Mouse (Mus musculus) embryonic facial prominence, embryonic 14.5 days (tissue): Measurements from ENCODE around the gene Gm20388. TPM values are rescaled to one million over a fixed set of nuclear protein-coding genes. Genes with fewer than 3 reads are reported as not detected.

ENCODE experiments used
- ATAC-seq: fragments of 200-750 bp; cut with Nextera tagmentation; 2 replicates; pipeline ENCODE4 v1.8.0; 2017; ENCODE audit warnings: low read depth, moderate number of reproducible peaks, moderate TSS enrichment
- DNase-seq: peaks from one replicate; pipeline ENCODE4 v3.0.0-alpha.2; 2015; ENCODE audit warnings: low spot score
- H3K27ac ChIP-seq: fragments of 300-500 bp; sonication (generic); replicated peaks from 2 replicates; pipeline ENCODE4 v1.5.1; 2014; ENCODE audit warnings: low read depth, mild to moderate bottlenecking, low read length, moderate library complexity
- H3K27me3 ChIP-seq: fragments of 300-500 bp; sonication (generic); replicated peaks from 2 replicates; pipeline ENCODE4 v1.6.1; 2014; ENCODE audit warnings: low read length; ENCODE audit not compliant: control insufficient read depth, insufficient read depth
- H3K36me3 ChIP-seq: fragments of 300-500 bp; sonication (generic); 2 replicates; pipeline ENCODE4 v1.6.1; 2014; ENCODE audit warnings: low read length, mixed read lengths; ENCODE audit not compliant: control insufficient read depth, insufficient read depth
- H3K4me1 ChIP-seq: fragments of 300-500 bp; sonication (generic); 2 replicates; pipeline ENCODE4 v1.6.1; 2014; ENCODE audit warnings: antibody characterized with exemption, low read length; ENCODE audit not compliant: control insufficient read depth, insufficient read depth
- H3K4me2 ChIP-seq: fragments of 300-500 bp; sonication (generic); 2 replicates; pipeline ENCODE4 v1.6.1; 2014; ENCODE audit warnings: low read depth, mild to moderate bottlenecking, low read length, moderate library complexity, mixed read lengths
- H3K4me3 ChIP-seq: fragments of 300-500 bp; sonication (generic); 2 replicates; pipeline ENCODE4 v1.5.1; 2014; ENCODE audit warnings: low read depth, mild to moderate bottlenecking, low read length
- H3K9ac ChIP-seq: fragments of 300-500 bp; sonication (generic); 2 replicates; pipeline ENCODE4 v1.6.1; 2014; ENCODE audit warnings: low read depth, mild to moderate bottlenecking, low read length, moderate library complexity, mixed read lengths
- H3K9me3 ChIP-seq: fragments of 300-500 bp; sonication (generic); 2 replicates; pipeline ENCODE4 v1.6.1; 2016; ENCODE audit warnings: low read length; ENCODE audit not compliant: control insufficient read depth
- WGBS: fragments of 180-500 bp; shearing (Covaris S2); extraction: QIAGEN DNeasy Blood & Tissue Kit; methylation state at CpG from one replicate; pipeline ENCODE4 v1.1.7; 2014; 5-methylcytosine and 5-hydroxymethylcytosine counted together
- polyA plus RNA-seq: library from polyadenylated mRNA; unstranded; fragments of >200 nt; fragmentation: Nextera tagmentation; extraction: Ambion mirVana; gene quantifications from 2 replicates; pipeline ENCODE4 v1.2.1, GENCODE M21; 2014

Gene Gm20388
- polyA plus RNA-seq, 1 experiment from 2014 or later, result not detected

DNA sequence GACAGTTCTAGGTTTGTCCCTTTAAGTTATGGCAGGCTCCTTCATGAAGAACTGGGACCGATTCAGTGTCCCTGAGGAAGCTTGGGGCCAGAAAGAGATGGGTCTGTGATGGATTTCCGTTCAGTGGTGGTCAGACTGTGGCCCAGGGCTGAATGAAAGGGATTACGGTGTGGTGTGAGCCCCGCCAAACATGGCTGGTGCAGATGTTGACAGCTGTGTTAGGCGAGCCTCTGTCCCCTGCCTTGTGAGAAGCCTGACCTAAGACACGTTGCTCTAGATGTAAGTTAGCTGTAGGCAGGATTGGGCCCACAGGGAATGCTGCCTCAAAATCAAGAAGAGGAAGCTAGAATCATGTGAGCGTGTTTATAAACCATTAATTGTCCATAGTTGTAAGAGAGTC lies 826.5 kb downstream of the Gm20388 start:
- no peaks in the 10 kb centered on the region for H3K36me3 ChIP-seq
- no peak overlapping the region for H3K9ac ChIP-seq
- DNase-seq (no peak), ATAC-seq (no peak)
- H3K4me2 ChIP-seq, result peak overlapping the region; percentile 84; the same call in 1 of the 2 replicates
- WGBS, result 54% methylated on average over 7 of the region's 7 CpGs
- no peaks in the 10 kb centered on the region; the same call in 1 of the 2 replicates for H3K4me1 ChIP-seq
- no peak overlapping the region for H3K4me3 ChIP-seq
- peaks cover 49% of the 10 kb centered on the region for H3K27me3 ChIP-seq
- H3K9me3 ChIP-seq, result no peaks in the 10 kb centered on the region
- no peak overlapping the region for H3K27ac ChIP-seq

DNA sequence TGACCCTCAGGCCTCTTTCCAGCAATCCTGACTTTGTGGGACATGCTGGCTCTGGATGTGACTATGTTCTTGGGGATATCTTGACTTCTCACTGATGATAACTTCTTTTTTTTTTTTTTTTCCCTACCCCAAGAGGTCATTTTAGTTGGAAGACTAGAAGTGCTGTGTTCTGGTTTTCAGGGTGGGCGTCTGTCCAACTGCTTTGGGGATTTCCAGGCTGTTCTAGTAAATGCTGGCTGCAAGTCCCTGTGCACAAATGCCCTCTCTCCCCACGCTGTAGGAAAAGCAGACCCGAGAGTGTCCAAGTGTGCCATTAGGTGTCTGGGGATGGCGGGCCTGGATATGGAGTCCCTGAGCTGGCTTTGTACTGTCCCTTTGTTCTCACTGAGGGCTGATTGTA lies 828.1 kb downstream of the Gm20388 start:
- WGBS, result 82% methylated on average over 4 of the region's 4 CpGs
- DNase-seq, result no peak
- Histone ChIP-seq H3K27ac (no peak overlapping the region), H3K9ac (no peak overlapping the region), H3K4me1 (no peaks in the 10 kb centered on the region; the same call in 1 of the 2 replicates), H3K36me3 (no peaks in the 10 kb centered on the region), H3K9me3 (no peaks in the 10 kb centered on the region), H3K27me3 (peaks cover 41% of the 10 kb centered on the region), H3K4me3 (no peak overlapping the region), H3K4me2 (no peak overlapping the region)
- no peak for ATAC-seq

DNA sequence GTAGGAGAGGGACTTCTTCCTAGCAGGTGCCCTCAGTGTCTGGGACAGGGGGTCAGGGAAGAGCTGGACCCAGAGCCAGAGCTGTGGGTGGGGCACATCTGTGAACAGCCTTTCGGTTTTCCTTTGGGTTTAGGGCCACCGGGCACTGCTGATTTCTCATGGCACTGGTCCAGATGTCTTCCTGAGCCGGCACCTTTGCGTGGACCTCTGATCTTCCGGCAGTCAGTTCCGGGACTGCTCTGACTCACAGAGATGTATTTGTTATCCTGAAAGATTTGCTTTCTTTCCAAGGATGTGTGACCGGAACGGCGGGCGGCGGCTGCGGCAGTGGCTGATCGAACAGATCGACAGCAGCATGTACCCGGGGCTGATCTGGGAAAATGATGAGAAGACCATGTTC lies 828.9 kb downstream of the Gm20388 start:
- ATAC-seq, result no peak
- DNase-seq, result no peak
- H3K9ac ChIP-seq, result no peak overlapping the region
- H3K4me1 ChIP-seq, result no peaks in the 10 kb centered on the region; the same call in 1 of the 2 replicates
- no peak overlapping the region for H3K4me2 ChIP-seq
- H3K9me3 ChIP-seq, result no peaks in the 10 kb centered on the region
- no peak overlapping the region for H3K27ac ChIP-seq
- 72% methylated on average over 15 of the region's 15 CpGs for WGBS
- no peak overlapping the region for H3K4me3 ChIP-seq
- peaks cover 35% of the 10 kb centered on the region for H3K27me3 ChIP-seq
- H3K36me3 ChIP-seq, result no peaks in the 10 kb centered on the region

GRCm38 (mm10) chr8:120740579-120740978 lies 829.9 kb downstream of the Gm20388 start:
- Histone ChIP-seq H3K27ac (no peak overlapping the region), H3K36me3 (no peaks in the 10 kb centered on the region), H3K4me3 (no peak overlapping the region), H3K4me1 (no peaks in the 10 kb centered on the region; the same call in 1 of the 2 replicates), H3K9ac (no peak overlapping the region), H3K27me3 (peaks cover 25% of the 10 kb centered on the region), H3K4me2 (no peak overlapping the region), H3K9me3 (no peaks in the 10 kb centered on the region)
- 68% methylated on average over 2 of the region's 2 CpGs for WGBS
- no peak for DNase-seq
- ATAC-seq, result no peak

DNA sequence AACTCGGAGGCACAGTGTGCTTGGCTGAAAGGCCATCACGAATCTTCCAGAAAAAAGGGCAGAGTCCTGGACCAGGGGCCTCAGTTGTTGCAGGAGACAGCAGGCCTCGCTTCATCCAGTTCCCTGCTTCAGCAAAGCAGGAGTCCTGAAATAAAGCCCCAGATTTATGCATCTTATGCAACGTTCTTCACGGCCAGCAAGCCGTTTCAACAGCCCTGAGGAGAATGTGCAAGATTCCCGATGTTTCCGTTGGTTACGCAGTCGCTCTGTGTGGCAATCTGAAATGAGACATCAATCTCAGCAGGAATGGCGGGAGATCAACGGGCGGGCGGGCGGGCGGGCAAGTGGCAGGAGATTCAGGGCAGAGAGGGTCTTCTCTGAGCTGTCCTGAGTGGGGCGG lies 830.4 kb downstream of the Gm20388 start:
- no peak for ATAC-seq
- Histone ChIP-seq H3K4me2 (no peak overlapping the region), H3K9ac (no peak overlapping the region), H3K27ac (no peak overlapping the region), H3K4me1 (no peaks in the 10 kb centered on the region; the same call in 1 of the 2 replicates), H3K4me3 (no peak overlapping the region), H3K27me3 (peaks cover 20% of the 10 kb centered on the region), H3K9me3 (no peaks in the 10 kb centered on the region), H3K36me3 (no peaks in the 10 kb centered on the region)
- no peak for DNase-seq
- WGBS, result 88% methylated on average over 17 of the region's 17 CpGs

GRCm38 (mm10) chr8:120741815-120742530 lies 831.3 kb downstream of the Gm20388 start:
- H3K27me3 ChIP-seq, result peaks cover 11% of the 10 kb centered on the region
- H3K4me3 ChIP-seq, result no peak overlapping the region
- H3K4me2 ChIP-seq, result no peak overlapping the region
- H3K9me3 ChIP-seq, result no peaks in the 10 kb centered on the region
- H3K9ac ChIP-seq, result no peak overlapping the region
- no peak overlapping the region for H3K27ac ChIP-seq
- H3K4me1 ChIP-seq, result no peaks in the 10 kb centered on the region; the same call in 1 of the 2 replicates
- WGBS, result 87% methylated on average over 15 of the region's 15 CpGs
- DNase-seq, result no peak
- ATAC-seq, result no peak
- H3K36me3 ChIP-seq, result no peaks in the 10 kb centered on the region

DNA sequence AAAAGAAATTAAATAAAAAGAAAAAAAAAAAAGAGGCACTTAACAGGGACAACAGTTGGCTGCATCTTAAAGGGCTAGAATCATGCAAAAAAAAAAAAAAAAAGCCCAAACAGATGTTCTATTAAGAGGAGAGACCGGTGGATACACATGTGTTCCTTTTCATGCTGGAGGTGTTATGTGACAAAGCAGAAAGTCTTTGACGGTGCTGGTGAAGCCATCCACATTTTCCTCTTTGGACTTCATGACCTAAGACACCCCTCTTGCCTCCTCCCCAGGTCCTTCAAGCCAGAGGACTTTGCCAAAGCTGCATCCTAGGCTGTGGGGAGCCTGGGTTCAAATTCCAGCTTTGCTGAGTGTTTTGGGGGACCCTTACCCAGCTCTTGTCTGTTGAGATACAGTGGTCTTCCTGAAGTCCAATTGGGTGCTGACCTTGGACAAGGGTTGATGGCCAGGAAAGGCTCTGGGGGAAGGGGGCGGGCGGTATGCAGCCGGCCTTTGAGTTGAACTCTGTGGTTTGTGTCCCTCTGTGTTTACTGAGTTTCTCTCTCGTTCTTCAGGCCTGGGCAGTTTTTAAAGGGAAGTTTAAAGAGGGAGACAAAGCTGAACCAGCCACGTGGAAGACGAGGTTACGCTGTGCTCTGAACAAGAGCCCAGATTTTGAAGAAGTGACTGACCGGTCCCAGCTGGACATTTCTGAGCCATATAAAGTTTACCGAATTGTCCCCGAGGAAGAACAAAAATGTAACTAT lies 832.7 kb downstream of the Gm20388 start:
- H3K4me1 ChIP-seq, result no peaks in the 10 kb centered on the region
- H3K9ac ChIP-seq, result no peak overlapping the region
- H3K4me3 ChIP-seq, result no peak overlapping the region
- H3K9me3 ChIP-seq, result no peaks in the 10 kb centered on the region
- ATAC-seq (no peak), DNase-seq (no peak)
- H3K36me3 ChIP-seq, result no peaks in the 10 kb centered on the region
- no peak overlapping the region for H3K4me2 ChIP-seq
- no peaks in the 10 kb centered on the region; the same call in 1 of the 2 replicates for H3K27me3 ChIP-seq
- 65% methylated on average over 12 of the region's 12 CpGs for WGBS
- H3K27ac ChIP-seq, result no peak overlapping the region

GRCm38 (mm10) chr8:120743898-120744290 lies 833.3 kb downstream of the Gm20388 start:
- no peak overlapping the region for H3K27ac ChIP-seq
- DNase-seq, result no peak
- peak; percentile 22; the same call in 1 of the 2 replicates for ATAC-seq

More at GRCm38 (mm10) chr8:120743898-120744290, 833.3 kb downstream of the Gm20388 start:
- Histone ChIP-seq H3K9ac (no peak overlapping the region), H3K27me3 (no peaks in the 10 kb centered on the region), H3K4me1 (no peaks in the 10 kb centered on the region), H3K4me2 (no peak overlapping the region), H3K36me3 (no peaks in the 10 kb centered on the region), H3K9me3 (no peaks in the 10 kb centered on the region), H3K4me3 (no peak overlapping the region)
- WGBS, result 81% methylated on average over 4 of the region's 4 CpGs
